Mouse (Mus musculus): Measurements from ENCODE around the gene Gm3327.
"Not testable (repeated sequence)": the region's sequence is repeated elsewhere in the genome, so short reads cannot be mapped to it uniquely, and the experiment has no call there.

Gene Gm3327

GRCm38 (mm10) chr14:44123551-44123950 lies at the start of gene Gm3327:
TSS of gene Gm3327 (plus strand) at chr14:44123851.
- not testable (repeated sequence) for DNase-seq (ENCODE audit: low read depth)

DNA sequence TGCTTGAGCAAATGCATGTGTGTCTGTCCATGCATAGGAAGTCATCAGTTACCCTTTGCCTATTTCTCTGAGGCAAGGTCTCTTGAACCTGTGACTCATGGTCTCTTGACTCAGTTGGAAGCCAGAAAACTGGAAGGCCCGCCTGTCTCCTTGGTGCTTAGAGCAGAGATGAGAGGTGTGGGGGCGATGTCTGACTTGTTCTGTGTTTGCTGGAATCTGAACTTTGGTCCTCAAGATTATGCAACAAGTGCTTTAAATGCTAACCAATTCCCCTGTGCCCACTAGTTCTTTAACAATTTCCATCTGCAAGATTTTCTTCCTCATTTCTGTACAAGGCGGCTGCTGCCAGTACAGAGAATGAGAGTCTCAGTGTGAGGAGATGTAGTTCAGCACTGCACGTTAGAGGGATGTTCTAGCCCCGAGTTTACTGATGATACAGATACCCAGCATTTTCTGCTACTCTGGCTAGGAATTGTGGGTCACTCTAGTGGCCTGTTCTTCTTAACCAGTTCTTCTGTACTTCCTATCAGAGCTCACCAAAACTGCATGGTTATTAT lies 45.8 kb upstream of the Gm3327 start:
- not testable (repeated sequence) for DNase-seq (ENCODE audit: low read depth)

DNA sequence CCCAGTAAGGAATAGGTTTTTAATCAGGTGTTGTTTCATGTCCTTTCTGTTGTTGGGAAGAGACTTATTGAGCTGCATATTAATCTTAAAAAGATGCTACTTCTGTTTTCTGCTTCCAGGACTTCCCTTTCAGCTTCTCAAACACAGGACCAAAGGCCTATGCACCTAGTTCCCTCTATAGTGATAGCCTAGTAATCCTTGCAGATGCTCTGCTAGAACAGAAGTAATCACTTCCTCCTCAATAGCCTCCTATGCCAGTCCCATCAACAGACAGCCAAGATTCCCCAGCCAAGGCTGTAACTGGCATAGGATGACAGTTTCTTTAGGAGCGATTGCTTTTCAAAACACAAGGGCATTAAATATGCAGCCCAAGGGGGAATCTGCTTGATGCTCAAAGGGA lies 37.1 kb upstream of the Gm3327 start:
- DNase-seq (ENCODE audit: low read depth): not testable (repeated sequence)

DNA sequence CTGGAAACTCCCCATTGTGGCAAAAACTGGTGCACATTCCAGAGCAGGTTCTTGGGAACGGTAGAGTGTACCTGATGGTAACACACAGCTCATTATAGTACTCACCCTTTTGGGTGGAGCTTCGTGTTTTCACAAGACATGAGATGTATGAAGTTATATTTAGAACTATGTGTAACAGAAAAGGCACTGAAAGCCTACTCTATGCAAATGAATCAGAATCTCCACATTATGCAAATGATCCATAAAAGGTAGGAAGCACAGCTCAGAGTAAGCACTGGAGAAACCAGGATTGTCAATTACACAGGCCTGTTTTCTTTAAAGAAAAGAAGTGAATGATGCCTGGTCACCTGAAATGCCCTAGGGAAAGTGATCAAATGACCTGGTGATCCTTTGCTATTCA lies 36.1 kb upstream of the Gm3327 start:
- DNase-seq (ENCODE audit: low read depth): not testable (repeated sequence)

DNA sequence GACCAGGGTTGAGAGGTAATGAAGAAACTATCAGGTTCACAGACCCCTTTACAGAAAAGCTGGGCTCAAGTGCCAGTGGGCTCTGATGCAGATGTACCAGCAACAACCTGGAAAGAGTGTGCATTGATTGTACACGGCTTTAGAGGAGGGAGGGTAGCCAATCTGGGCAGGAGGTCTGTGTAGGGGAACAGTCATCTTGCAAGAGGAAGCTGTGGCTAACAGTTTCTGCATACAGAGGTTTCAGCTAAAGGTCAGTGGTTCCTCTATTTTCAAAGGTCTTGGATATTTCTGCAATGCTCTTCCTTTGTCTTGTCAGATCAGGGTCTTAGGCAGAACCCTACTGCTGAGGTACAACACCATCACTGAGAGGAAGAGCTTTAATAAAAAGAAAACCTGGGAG lies 32.1 kb upstream of the Gm3327 start:
- not testable (repeated sequence) for DNase-seq (ENCODE audit: low read depth)

DNA sequence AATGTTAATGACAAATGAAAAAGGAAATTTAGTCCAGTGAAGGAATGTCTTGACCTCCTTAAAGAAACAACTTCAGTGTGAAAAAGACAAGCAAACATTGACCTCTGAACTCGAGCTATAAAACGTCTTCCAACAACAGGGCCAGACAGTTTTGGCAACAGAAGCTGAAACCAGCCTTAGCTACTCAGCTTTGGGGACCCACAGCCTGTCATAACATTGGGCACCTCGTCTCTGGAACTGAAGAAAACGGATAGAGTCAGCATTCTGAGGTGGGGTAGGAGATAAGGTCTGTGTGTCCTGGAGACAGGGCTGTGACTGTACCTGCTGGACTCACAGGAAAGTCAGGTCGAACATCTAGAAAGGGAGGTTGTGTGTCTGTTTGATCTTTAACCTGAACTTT lies 29.2 kb upstream of the Gm3327 start:
- not testable (repeated sequence) for DNase-seq (ENCODE audit: low read depth)

GRCm38 (mm10) chr14:44100030-44100429 lies 23.6 kb upstream of the Gm3327 start:
- DNase-seq (ENCODE audit: low read depth): not testable (repeated sequence)

GRCm38 (mm10) chr14:44102354-44102753 lies 21.3 kb upstream of the Gm3327 start, which contains the start of gene Ear2:
TSS of gene Ear2 (plus strand) at chr14:44102654.
- not testable (repeated sequence) for DNase-seq (ENCODE audit: low read depth)

GRCm38 (mm10) chr14:44110981-44111380 lies 12.7 kb upstream of the Gm3327 start:
- no peak for DNase-seq (ENCODE audit: low read depth)

Data from 416B (cell line).